Mouse (Mus musculus) midbrain, embryonic 14.5 days (tissue): Measurements from ENCODE around the gene Popdc2. TPM values are rescaled to one million over a fixed set of nuclear protein-coding genes. Genes with fewer than 3 reads are reported as not detected.
A peak's percentile ranks its signal among the peaks of the same experiment; 100 is the strongest.

Experiments
- ATAC-seq: fragments of 200-750 bp; cut with Nextera tagmentation; 2 replicates; pipeline ENCODE4 v1.8.0; 2017; ENCODE audit warnings: moderate number of reproducible peaks, moderate library complexity; ENCODE audit not compliant: low FRiP score, low TSS enrichment
- DNase-seq: peaks from one replicate; pipeline ENCODE4 v3.0.0-alpha.2; 2015
- H3K27ac ChIP-seq: fragments of 300-500 bp; sonication (generic); replicated peaks from 2 replicates; pipeline ENCODE4 v1.5.1; 2014; ENCODE audit warnings: mild to moderate bottlenecking, low read depth, low read length, moderate library complexity
- H3K27me3 ChIP-seq: fragments of 300-500 bp; sonication (generic); 2 replicates; pipeline ENCODE4 v1.6.1; 2014; ENCODE audit warnings: low read length, control low read depth, mixed read lengths; ENCODE audit not compliant: control insufficient read depth, insufficient read depth
- H3K36me3 ChIP-seq: fragments of 300-500 bp; sonication (generic); 2 replicates; pipeline ENCODE4 v1.6.1; 2014; ENCODE audit warnings: low read length, control low read depth; ENCODE audit not compliant: control insufficient read depth, insufficient read depth
- H3K4me1 ChIP-seq: fragments of 300-500 bp; sonication (generic); 2 replicates; pipeline ENCODE4 v1.6.1; 2014; ENCODE audit warnings: mild to moderate bottlenecking, antibody characterized with exemption, low read length, control low read depth; ENCODE audit not compliant: control insufficient read depth, insufficient read depth
- H3K4me2 ChIP-seq: fragments of 300-500 bp; sonication (generic); 2 replicates; pipeline ENCODE4 v1.6.1; 2014; ENCODE audit warnings: mild to moderate bottlenecking, low read length, moderate library complexity
- H3K4me3 ChIP-seq: fragments of 300-500 bp; sonication (generic); replicated peaks from 2 replicates; pipeline ENCODE4 v1.5.1; 2014; ENCODE audit warnings: low read depth, low read length
- H3K9ac ChIP-seq: fragments of 300-500 bp; sonication (generic); replicated peaks from 2 replicates; pipeline ENCODE4 v1.6.1; 2014; ENCODE audit warnings: mild to moderate bottlenecking, low read length, moderate library complexity
- H3K9me3 ChIP-seq: fragments of 300-500 bp; sonication (generic); 2 replicates; pipeline ENCODE4 v1.6.1; 2016; ENCODE audit warnings: low read length, control low read depth, mixed read lengths; ENCODE audit not compliant: control insufficient read depth
- WGBS: fragments of 180-500 bp; shearing (Covaris S2); extraction: QIAGEN DNeasy Blood & Tissue Kit; methylation state at CpG from one replicate; pipeline ENCODE4 v1.1.7; 2014; 5-methylcytosine and 5-hydroxymethylcytosine counted together
- polyA plus RNA-seq: library from polyadenylated mRNA; unstranded; fragments of >200 nt; fragmentation: Nextera tagmentation; extraction: Ambion mirVana; gene quantifications from 2 replicates; pipeline ENCODE4 v1.2.1, GENCODE M21; 2014

Popdc2 gene
- polyA plus RNA-seq, 1 experiment from 2014 or later, result 0.51 TPM

DNA sequence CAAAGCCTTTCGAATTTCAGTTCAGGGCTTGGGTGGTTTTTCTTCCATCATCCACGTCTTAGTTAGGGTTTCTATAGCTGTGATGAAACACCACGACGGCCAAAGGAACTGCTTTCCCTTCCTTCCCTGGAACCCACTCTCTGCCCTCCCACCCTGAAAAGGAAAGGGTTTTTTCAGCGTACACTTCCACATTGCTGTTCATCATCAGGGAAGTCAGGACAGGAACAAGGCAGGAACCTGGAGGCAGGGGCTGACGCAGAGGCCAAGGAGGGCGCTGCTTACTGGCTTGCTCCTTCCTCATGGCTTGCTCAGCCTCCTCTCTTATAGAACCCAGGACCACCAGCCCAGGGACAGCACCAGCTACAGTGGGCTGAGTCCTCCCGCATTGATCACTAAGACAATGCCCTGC lies 14.8 kb downstream of the Popdc2 start:
- no peaks in the 10 kb centered on the region for H3K36me3 ChIP-seq
- ATAC-seq (peak; percentile 38; the same call in 1 of the 2 replicates), DNase-seq (no peak)
- H3K9me3 ChIP-seq, result no peaks in the 10 kb centered on the region
- H3K4me1 ChIP-seq, result peaks cover 8% of the 10 kb centered on the region; the same call in 1 of the 2 replicates
- H3K4me2 ChIP-seq, result peak overlapping the region; percentile 51
- H3K4me3 ChIP-seq, result peak overlapping the region; percentile 19
- peak overlapping the region; percentile 54; the same call in 1 of the 2 replicates for H3K9ac ChIP-seq
- peak overlapping the region; percentile 76 for H3K27ac ChIP-seq
- no peaks in the 10 kb centered on the region for H3K27me3 ChIP-seq
- 48% methylated on average over 8 of the region's 8 CpGs for WGBS

DNA sequence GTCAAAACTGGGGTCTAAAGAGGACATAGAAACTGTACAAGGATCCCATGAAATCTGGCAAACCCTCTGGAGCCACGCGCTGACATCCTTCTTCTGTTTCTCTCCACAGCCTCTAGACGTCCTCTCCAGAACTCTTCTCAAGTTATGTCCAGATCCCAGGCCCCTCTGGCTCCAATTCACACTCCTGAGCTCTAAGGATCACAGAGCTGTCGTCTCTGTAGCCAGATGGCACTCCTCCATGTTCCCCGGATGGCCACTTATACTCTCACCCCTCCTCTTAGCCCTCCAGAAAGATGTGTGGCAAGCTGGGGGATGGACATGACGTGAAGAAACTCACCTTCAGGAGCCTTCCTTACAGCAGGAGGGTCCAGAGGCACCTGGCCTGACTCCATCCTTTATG lies 15.5 kb downstream of the Popdc2 start:
- no peak overlapping the region for H3K4me2 ChIP-seq
- ATAC-seq (no peak), DNase-seq (no peak)
- no peaks in the 10 kb centered on the region for H3K9me3 ChIP-seq
- H3K4me1 ChIP-seq, result peaks cover 8% of the 10 kb centered on the region; the same call in 1 of the 2 replicates
- H3K4me3 ChIP-seq, result no peak overlapping the region
- H3K9ac ChIP-seq, result no peak overlapping the region
- H3K27me3 ChIP-seq, result no peaks in the 10 kb centered on the region
- 84% methylated on average over 6 of the region's 6 CpGs for WGBS
- no peaks in the 10 kb centered on the region for H3K36me3 ChIP-seq
- H3K27ac ChIP-seq, result no peak overlapping the region

DNA sequence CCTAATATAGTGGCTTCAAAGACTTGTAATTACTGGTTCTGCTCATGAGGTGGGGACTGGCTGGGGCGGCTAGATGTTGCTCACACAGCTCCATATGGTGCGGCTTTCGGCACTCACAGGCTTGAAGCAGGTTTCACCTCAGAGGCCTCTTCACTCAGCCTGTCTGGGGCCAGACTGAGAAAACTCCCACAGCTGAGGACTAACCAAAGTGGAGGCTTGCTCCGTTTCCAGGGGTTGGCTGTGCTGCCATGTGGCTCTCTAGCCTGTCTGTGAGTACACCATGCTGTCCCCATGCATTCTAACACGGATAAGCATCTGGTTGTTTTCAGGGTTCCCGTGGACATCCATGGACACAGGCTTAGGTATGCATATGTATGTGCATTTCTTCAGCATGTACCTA lies 16.6 kb downstream of the Popdc2 start:
- 87% methylated on average over 6 of the region's 6 CpGs for WGBS
- Histone ChIP-seq H3K4me2 (no peak overlapping the region), H3K4me3 (no peak overlapping the region), H3K4me1 (peaks cover 8% of the 10 kb centered on the region; the same call in 1 of the 2 replicates), H3K27me3 (no peaks in the 10 kb centered on the region), H3K27ac (no peak overlapping the region), H3K36me3 (no peaks in the 10 kb centered on the region), H3K9me3 (no peaks in the 10 kb centered on the region), H3K9ac (no peak overlapping the region)
- DNase-seq (no peak), ATAC-seq (no peak)

DNA sequence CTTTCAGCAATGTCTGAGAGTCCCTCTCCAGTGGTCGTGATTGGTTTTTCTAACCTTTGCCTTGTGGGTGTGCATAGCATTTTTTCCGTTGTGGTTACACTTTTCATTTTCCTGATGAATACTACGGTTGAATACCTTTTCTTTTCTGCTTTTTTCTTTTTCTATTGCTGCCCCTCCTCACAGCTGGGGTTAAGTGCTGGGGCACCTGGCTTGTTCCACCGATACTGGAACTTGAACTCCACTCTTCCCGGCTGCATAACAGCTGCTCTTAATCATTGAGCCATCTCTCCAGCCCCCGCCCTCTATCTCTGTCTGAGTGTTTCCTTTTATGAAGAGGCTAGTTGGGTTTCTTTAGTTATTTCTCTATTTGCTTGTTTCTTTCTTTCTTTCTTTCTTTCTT lies 17.1 kb downstream of the Popdc2 start:
- Histone ChIP-seq H3K9me3 (no peaks in the 10 kb centered on the region), H3K4me1 (peaks cover 8% of the 10 kb centered on the region; the same call in 1 of the 2 replicates), H3K4me3 (no peak overlapping the region), H3K4me2 (no peak overlapping the region), H3K27me3 (no peaks in the 10 kb centered on the region), H3K9ac (no peak overlapping the region), H3K27ac (no peak overlapping the region), H3K36me3 (no peaks in the 10 kb centered on the region)
- 77% methylated on average over 6 of the region's 6 CpGs for WGBS
- no peak for ATAC-seq
- no peak for DNase-seq

DNA sequence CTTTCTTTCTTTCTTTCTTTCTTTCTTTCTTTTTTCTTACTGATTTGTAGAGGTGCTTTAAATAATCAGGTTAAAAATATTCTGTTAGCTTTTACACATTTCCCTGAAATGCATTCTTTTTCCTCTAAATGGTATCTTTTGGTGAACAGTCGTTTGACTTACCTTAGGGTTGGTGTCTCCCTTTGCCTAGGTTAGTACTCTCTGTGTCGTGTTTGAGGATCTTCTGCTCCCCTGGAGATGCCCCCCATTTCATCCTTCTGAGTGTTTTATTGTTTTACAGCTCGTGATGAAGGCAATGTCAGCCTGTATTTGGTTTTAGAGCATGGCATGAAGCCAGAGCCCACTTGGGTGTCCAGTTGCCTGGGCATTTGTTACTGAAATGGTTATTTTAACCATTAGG lies 17.5 kb downstream of the Popdc2 start:
- Histone ChIP-seq H3K36me3 (no peaks in the 10 kb centered on the region), H3K4me2 (no peak overlapping the region), H3K4me3 (no peak overlapping the region), H3K27me3 (no peaks in the 10 kb centered on the region), H3K27ac (no peak overlapping the region), H3K4me1 (peaks cover 8% of the 10 kb centered on the region; the same call in 1 of the 2 replicates), H3K9ac (no peak overlapping the region), H3K9me3 (no peaks in the 10 kb centered on the region)
- ATAC-seq (no peak), DNase-seq (no peak)
- 54% methylated on average over 3 of the region's 3 CpGs for WGBS

DNA sequence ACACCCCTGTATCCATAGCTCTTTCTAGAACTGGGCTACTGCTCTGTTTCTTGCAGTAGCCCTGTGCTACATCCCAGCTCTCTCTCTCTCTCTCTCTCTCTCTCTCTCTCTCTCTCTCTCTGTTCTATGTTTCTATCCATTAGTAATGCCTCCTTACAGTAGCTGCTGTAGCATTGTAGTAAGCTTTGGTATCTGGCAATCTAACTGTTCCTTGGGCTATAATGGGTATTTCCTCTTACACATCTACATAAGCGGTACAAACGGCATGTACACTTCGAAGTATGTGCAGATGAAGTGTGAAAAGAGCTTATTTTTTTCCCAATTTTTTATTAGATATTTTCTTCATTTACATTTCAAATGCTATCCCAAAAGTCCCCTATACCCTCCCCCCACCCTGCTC lies 17.9 kb downstream of the Popdc2 start:
- Histone ChIP-seq H3K27ac (no peak overlapping the region), H3K36me3 (no peaks in the 10 kb centered on the region), H3K4me3 (no peak overlapping the region), H3K4me1 (peaks cover 8% of the 10 kb centered on the region; the same call in 1 of the 2 replicates), H3K9me3 (no peaks in the 10 kb centered on the region), H3K27me3 (no peaks in the 10 kb centered on the region), H3K9ac (no peak overlapping the region), H3K4me2 (no peak overlapping the region)
- ATAC-seq, result no peak
- 93% methylated on average over 3 of the region's 3 CpGs for WGBS
- no peak for DNase-seq

DNA sequence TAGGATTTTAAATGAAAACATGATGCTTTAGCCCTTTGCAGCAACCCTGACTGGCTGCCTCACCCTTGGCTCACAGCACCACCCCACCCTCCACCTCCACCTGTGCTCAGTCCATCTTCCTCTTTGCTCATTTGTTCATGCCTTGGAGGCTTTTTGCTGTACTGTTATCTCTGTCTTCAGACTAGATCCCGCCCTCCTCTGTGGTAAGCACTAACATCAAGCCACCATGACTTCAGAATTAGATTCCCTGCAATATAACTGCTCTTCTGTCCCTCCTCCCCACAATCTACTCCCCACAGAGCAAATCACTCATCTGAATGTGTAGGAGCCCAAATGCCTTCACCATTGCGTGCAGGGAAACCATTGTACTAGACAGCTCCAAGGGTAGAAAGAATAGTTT lies 21.7 kb downstream of the Popdc2 start:
- WGBS, result 80% methylated on average over 2 of the region's 2 CpGs
- H3K9ac ChIP-seq, result no peak overlapping the region
- H3K27ac ChIP-seq, result no peak overlapping the region
- no peak overlapping the region for H3K4me3 ChIP-seq
- DNase-seq, result no peak
- H3K9me3 ChIP-seq, result no peaks in the 10 kb centered on the region
- H3K4me2 ChIP-seq, result no peak overlapping the region
- H3K27me3 ChIP-seq, result no peaks in the 10 kb centered on the region
- no peaks in the 10 kb centered on the region for H3K36me3 ChIP-seq
- H3K4me1 ChIP-seq, result no peaks in the 10 kb centered on the region
- no peak for ATAC-seq

DNA sequence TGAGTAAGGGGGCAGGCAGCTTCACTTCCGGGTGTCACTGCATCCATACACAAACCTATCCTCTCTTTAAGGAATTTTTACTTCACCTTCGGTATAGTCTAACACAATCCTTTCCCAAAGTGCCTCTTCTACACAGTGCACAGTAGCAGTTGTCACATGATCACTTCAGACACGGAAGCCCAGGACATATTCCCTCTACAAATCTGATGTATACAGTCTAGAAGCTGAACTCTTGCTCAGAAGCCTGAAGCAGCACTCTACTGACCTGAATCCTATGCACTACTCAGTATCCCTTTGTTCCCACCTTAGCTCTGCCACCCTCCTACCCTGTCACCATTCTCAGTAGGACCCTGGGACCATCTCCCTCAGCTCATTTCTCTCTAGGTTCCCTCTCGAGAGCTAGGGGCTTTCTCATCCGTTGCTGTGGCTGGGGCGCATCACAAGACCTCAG lies 23.2 kb downstream of the Popdc2 start:
- no peaks in the 10 kb centered on the region for H3K27me3 ChIP-seq
- 87% methylated on average over 6 of the region's 6 CpGs for WGBS
- no peaks in the 10 kb centered on the region for H3K4me1 ChIP-seq
- H3K4me3 ChIP-seq, result no peak overlapping the region
- no peak overlapping the region for H3K27ac ChIP-seq
- DNase-seq (no peak), ATAC-seq (no peak)
- no peaks in the 10 kb centered on the region for H3K36me3 ChIP-seq
- no peak overlapping the region for H3K4me2 ChIP-seq
- no peaks in the 10 kb centered on the region for H3K9me3 ChIP-seq
- H3K9ac ChIP-seq, result no peak overlapping the region

DNA sequence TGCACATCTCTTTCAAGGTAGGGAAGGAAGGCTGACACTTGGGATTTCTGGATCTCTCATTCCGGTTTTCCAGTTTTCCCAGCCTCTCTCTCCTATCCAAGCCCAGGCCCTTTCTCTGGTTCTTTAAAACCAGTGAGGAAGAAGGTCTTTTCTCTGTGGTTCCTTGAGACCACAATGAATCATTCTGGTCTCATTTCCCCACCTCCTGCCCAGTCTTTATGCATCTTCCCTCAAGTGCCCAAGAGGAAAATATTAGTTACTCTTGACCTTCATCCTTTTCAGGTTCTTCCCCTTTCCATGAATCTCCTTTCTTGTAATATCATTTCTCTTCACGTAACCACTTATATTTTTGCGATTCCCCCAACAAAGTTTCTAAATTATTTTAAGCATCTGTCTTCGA lies 23.7 kb downstream of the Popdc2 start:
- Histone ChIP-seq H3K9ac (no peak overlapping the region), H3K27me3 (no peaks in the 10 kb centered on the region), H3K27ac (no peak overlapping the region), H3K4me1 (no peaks in the 10 kb centered on the region), H3K4me2 (no peak overlapping the region), H3K4me3 (no peak overlapping the region), H3K36me3 (no peaks in the 10 kb centered on the region), H3K9me3 (no peaks in the 10 kb centered on the region)
- DNase-seq, result no peak
- no peak for ATAC-seq
- WGBS, result 95% methylated on average over 4 of the region's 4 CpGs
